ENCODE assay signal across 8 mouse cellular contexts in the genomic region with DNA sequence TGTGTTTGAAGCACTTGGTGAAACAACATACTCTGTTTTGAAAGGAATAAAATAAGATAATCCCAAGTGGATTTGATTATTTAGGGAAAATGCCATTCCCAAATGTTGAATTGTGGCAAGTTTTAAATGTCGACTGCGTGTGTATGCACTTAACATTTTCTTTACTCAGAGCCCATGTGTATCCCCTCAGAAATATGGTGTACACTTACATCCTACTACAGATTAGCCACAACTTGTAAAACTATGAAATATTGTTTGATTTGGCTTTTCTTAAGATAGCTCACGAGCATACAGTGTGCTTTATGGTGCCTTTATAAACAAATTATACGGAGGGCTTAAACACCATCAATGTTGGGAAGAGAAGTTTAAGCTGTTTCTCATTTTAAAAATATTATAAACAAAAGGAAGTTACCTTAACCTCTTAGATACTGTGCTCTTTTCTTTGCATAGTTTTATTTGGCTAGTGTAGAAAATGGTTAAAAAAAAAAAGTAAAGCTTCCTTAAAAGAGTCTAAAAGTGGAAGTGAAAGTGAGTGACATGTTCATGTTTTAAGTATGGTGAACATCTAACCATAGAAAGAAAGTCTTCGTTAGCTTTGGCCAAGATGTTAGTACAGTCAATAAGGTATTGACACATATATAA. TPM values are rescaled to one million over a fixed set of nuclear protein-coding genes. Genes with fewer than 3 reads are reported as not detected.
A peak's percentile ranks its signal among the peaks of the same experiment; 100 is the strongest.
DNase-seq lines count a peak whose midpoint lies in the region; ATAC-seq and TF ChIP-seq lines count a peak whose summit lies in the region.

No protein-coding gene starts in this region.

- no peak for DNase-seq in kidney, adult 18-20 months
- DNase-seq in hindbrain, postnatal 0 days (ENCODE audit: low spot score): no peak
- DNase-seq in urinary bladder, postnatal 4 days (ENCODE audit: low spot score in 2 of 2): no peak
- no peak for DNase-seq in adrenal gland, adult 8-10 months
- DNase-seq in testis, postnatal 14 days (ENCODE audit: low spot score): no peak

- peak overlapping the region; percentile 100; the same call in 1 of the 2 replicates for H3K9ac ChIP-seq in kidney, embryonic 14.5 days (ENCODE audit: low read depth, low read length)
- peak overlapping the region; percentile 87; the same call in 1 of the 2 replicates for H3K9ac ChIP-seq in hindbrain, postnatal 0 days (replicated peaks; ENCODE audit: low read length)
- no peak overlapping the region for H3K9ac ChIP-seq in midbrain, embryonic 16.5 days (ENCODE audit: low read depth, low read length)

- no peaks in the 10 kb centered on the region for H3K27me3 ChIP-seq in kidney, embryonic 14.5 days (ENCODE audit: control insufficient read depth, insufficient read depth, low read length)
- no peaks in the 10 kb centered on the region for H3K27me3 ChIP-seq in hindbrain, postnatal 0 days (ENCODE audit: insufficient read depth, low read length)
- no peaks in the 10 kb centered on the region for H3K27me3 ChIP-seq in midbrain, embryonic 16.5 days (ENCODE audit: control insufficient read depth, insufficient read depth, low read depth, low read length)

- ATAC-seq in kidney, embryonic 14.5 days (ENCODE audit: low FRiP score, low TSS enrichment): no peak
- no peak for ATAC-seq in hindbrain, postnatal 0 days
- ATAC-seq in midbrain, embryonic 16.5 days: no peak

- peaks cover 7% of the 10 kb centered on the region for H3K4me1 ChIP-seq in kidney, embryonic 14.5 days (ENCODE audit: control insufficient read depth, insufficient read depth, low read length)
- peaks cover 2% of the 10 kb centered on the region; the same call in 1 of the 2 replicates for H3K4me1 ChIP-seq in cortical plate, adult 2 months (ENCODE audit: control insufficient read depth, insufficient read depth, low read length)
- H3K4me1 ChIP-seq in hindbrain, postnatal 0 days (ENCODE audit: insufficient read depth, low read length): peaks cover 6% of the 10 kb centered on the region; the same call in 1 of the 2 replicates
- H3K4me1 ChIP-seq in midbrain, embryonic 16.5 days (ENCODE audit: control insufficient read depth, insufficient read depth, low read length): peaks cover 17% of the 10 kb centered on the region

- 44% methylated on average over 5 of the region's 5 CpGs for WGBS in kidney, embryonic 14.5 days
- WGBS in hindbrain, postnatal 0 days: 61% methylated on average over 5 of the region's 5 CpGs
- WGBS in midbrain, embryonic 16.5 days: 69% methylated on average over 5 of the region's 5 CpGs

- H3K9me3 ChIP-seq in kidney, embryonic 14.5 days (ENCODE audit: control insufficient read depth, low read length): no peaks in the 10 kb centered on the region
- no peaks in the 10 kb centered on the region for H3K9me3 ChIP-seq in hindbrain, postnatal 0 days (ENCODE audit: low read length)
- H3K9me3 ChIP-seq in midbrain, embryonic 16.5 days (replicated peaks; ENCODE audit: control insufficient read depth, low read length, poor library complexity, severe bottlenecking): no peaks in the 10 kb centered on the region

- peak overlapping the region; percentile 99 for H3K4me3 ChIP-seq in kidney, embryonic 14.5 days (ENCODE audit: low read length)
- peak overlapping the region; percentile 65; the same call in 1 of the 2 replicates for H3K4me3 ChIP-seq in cortical plate, adult 2 months (ENCODE audit: insufficient read depth, low read length)
- peak overlapping the region; percentile 96 for H3K4me3 ChIP-seq in hindbrain, postnatal 0 days (ENCODE audit: low read length)
- peak overlapping the region; percentile 100 for H3K4me3 ChIP-seq in midbrain, embryonic 16.5 days (ENCODE audit: low read depth, low read length)

- TF ChIP-seq POLR2A in cortical plate, adult 2 months (IDR thresholded peaks at IDR 0.05; ENCODE audit: extremely low read depth, insufficient read depth, low read length): no peak

- no peaks in the 10 kb centered on the region for H3K36me3 ChIP-seq in kidney, embryonic 14.5 days (ENCODE audit: control insufficient read depth, insufficient read depth, low read length)
- H3K36me3 ChIP-seq in hindbrain, postnatal 0 days (ENCODE audit: insufficient read depth, low read length): no peaks in the 10 kb centered on the region
- H3K36me3 ChIP-seq in midbrain, embryonic 16.5 days (ENCODE audit: control insufficient read depth, insufficient read depth, low read length): no peaks in the 10 kb centered on the region

- no peak for TF ChIP-seq CTCF in cortical plate, adult 2 months (IDR thresholded peaks at IDR 0.05; ENCODE audit: extremely low read depth, insufficient read depth, low read length)
- TF ChIP-seq CTCF in hindbrain, postnatal 0 days (IDR thresholded peaks at IDR 0.05; ENCODE audit: low read depth): no peak

- no peak overlapping the region for H3K27ac ChIP-seq in kidney, embryonic 14.5 days (ENCODE audit: low read depth, low read length)
- no peak overlapping the region for H3K27ac ChIP-seq in cortical plate, adult 2 months (ENCODE audit: insufficient read depth, low read length)
- H3K27ac ChIP-seq in hindbrain, postnatal 0 days: no peak overlapping the region
- no peak overlapping the region for H3K27ac ChIP-seq in midbrain, embryonic 16.5 days (ENCODE audit: low read length)

- peak overlapping the region; percentile 58 for H3K4me2 ChIP-seq in kidney, embryonic 14.5 days (replicated peaks; ENCODE audit: low read depth, low read length)
- peak overlapping the region; percentile 73 for H3K4me2 ChIP-seq in hindbrain, postnatal 0 days (ENCODE audit: low read depth, low read length)
- peak overlapping the region; percentile 54 for H3K4me2 ChIP-seq in midbrain, embryonic 16.5 days (ENCODE audit: low read length)

RNA-seq across cellular contexts. Expression of gene Tut4, which starts 2.2 kb away (rescaled TPM):
- polyA plus RNA-seq in kidney, embryonic 14.5 days (2014; fragmentation: Nextera tagmentation; extraction: Ambion mirVana): 88.8 and 102 TPM in 2 replicates
- 62.3 and 65.6 TPM in 2 replicates for polyA plus RNA-seq in cortical plate, adult 2 months (2012; rRNA removed)
- 38.2 and 50.4 TPM in 2 replicates for total RNA-seq in hindbrain, postnatal 0 days (2014; rRNA removed)
- 40.4 and 46.8 TPM in 2 replicates for polyA plus RNA-seq in hindbrain, postnatal 0 days (2015; fragmentation: Nextera tagmentation; extraction: Ambion mirVana)
- 50.9 and 58.4 TPM in 2 replicates for polyA plus RNA-seq in midbrain, embryonic 16.5 days (2015; fragmentation: Nextera tagmentation; extraction: Ambion mirVana)
- total RNA-seq in adrenal gland, adult 8-10 months (2022): 10 to 100 TPM; 22.8 to 56.4 (median 31.0) TPM

RNA-seq across cellular contexts. Expression of gene Gpx7, which starts 54.6 kb away (rescaled TPM):
- 52.1 and 56.2 TPM in 2 replicates for polyA plus RNA-seq in kidney, embryonic 14.5 days (2014; fragmentation: Nextera tagmentation; extraction: Ambion mirVana)
- polyA plus RNA-seq in cortical plate, adult 2 months (2012; rRNA removed): 7.5 and 7.8 TPM in 2 replicates
- 36.5 and 47.2 TPM in 2 replicates for total RNA-seq in hindbrain, postnatal 0 days (2014; rRNA removed)
- 38.6 and 38.9 TPM in 2 replicates for polyA plus RNA-seq in hindbrain, postnatal 0 days (2015; fragmentation: Nextera tagmentation; extraction: Ambion mirVana)
- polyA plus RNA-seq in midbrain, embryonic 16.5 days (2015; fragmentation: Nextera tagmentation; extraction: Ambion mirVana): 26.5 and 26.9 TPM in 2 replicates
- 1 to 10 TPM; 5.5 to 8.7 (median 7.0) TPM for total RNA-seq in adrenal gland, adult 8-10 months (2022)
